Mouse (Mus musculus) urinary bladder, adult 2 months (tissue): ENCODE results near the gene Parvb. TPM values are rescaled to one million over a fixed set of nuclear protein-coding genes. Genes with fewer than 3 reads are reported as not detected.

Experiments
- DNase-seq: peaks from one replicate; pipeline ENCODE4 v3.0.0; 2022; ENCODE audit warnings: low spot score
- polyA plus RNA-seq: library from polyadenylated mRNA; depleted of rRNA; stranded (reverse); fragments of >200 nt; gene quantifications from 2 replicates; pipeline ENCODE4 v1.2.3, GENCODE M21; 2012

Parvb gene
- polyA plus RNA-seq, 1 experiment: 5.7 TPM

GRCm38 (mm10) chr15:84294391-84294790, 62.5 kb downstream of the Parvb start:
- no peak for DNase-seq

GRCm38 (mm10) chr15:84295225-84295624, 63.4 kb downstream of the Parvb start:
- DNase-seq: no peak

- DNase-seq: no peak
Measured at GRCm38 (mm10) chr15:84297454-84297853, 65.6 kb downstream of the Parvb start.

- no peak for DNase-seq
Measured at GRCm38 (mm10) chr15:84298804-84299370, 67.0 kb downstream of the Parvb start.

GRCm38 (mm10) chr15:84299662-84300333, 68.0 kb downstream of the Parvb start:
- no peak for DNase-seq

- no peak for DNase-seq
Measured at GRCm38 (mm10) chr15:84300591-84300990, 68.7 kb downstream of the Parvb start.

- no peak for DNase-seq
Measured at GRCm38 (mm10) chr15:84301026-84301425, 69.2 kb downstream of the Parvb start.

GRCm38 (mm10) chr15:84301641-84302420, 70.0 kb downstream of the Parvb start:
- DNase-seq: no peak

GRCm38 (mm10) chr15:84303264-84303663, 71.4 kb downstream of the Parvb start:
- DNase-seq: no peak

GRCm38 (mm10) chr15:84305333-84305732, 73.5 kb downstream of the Parvb start:
- DNase-seq: no peak

- DNase-seq: no peak
Measured at GRCm38 (mm10) chr15:84310271-84310670, 78.4 kb downstream of the Parvb start.

- no peak for DNase-seq
Measured at GRCm38 (mm10) chr15:84311295-84312085, 79.6 kb downstream of the Parvb start.

- no peak for DNase-seq
Measured at GRCm38 (mm10) chr15:84312878-84313565, 81.2 kb downstream of the Parvb start.

- DNase-seq: no peak
Measured at GRCm38 (mm10) chr15:84313566-84313878, 81.7 kb downstream of the Parvb start.

GRCm38 (mm10) chr15:84314420-84315080, 82.7 kb downstream of the Parvb start:
- no peak for DNase-seq

- DNase-seq: no peak
Measured at GRCm38 (mm10) chr15:84315276-84316046, 83.6 kb downstream of the Parvb start.

- DNase-seq: no peak
Measured at GRCm38 (mm10) chr15:84319393-84319792, 87.5 kb downstream of the Parvb start.

GRCm38 (mm10) chr15:84321544-84322174, 89.8 kb downstream of the Parvb start:
- DNase-seq: no peak

GRCm38 (mm10) chr15:84323966-84324869, 92.4 kb downstream of the Parvb start, which contains the start of gene Parvg:
TSS of gene Parvg (plus strand) at chr15:84324026.
- DNase-seq: no peak
